Mouse (Mus musculus) mouse trophoblast stem cell (cell line): ENCODE results near the gene Adprh.
"Not testable (repeated sequence)": the region's sequence is repeated elsewhere in the genome, so short reads cannot be mapped to it uniquely, and the experiment has no call there.

Experiments
- in situ Hi-C, 2 experiments: fragments of 300-500 bp; cut with MseI, MboI; formaldehyde crosslinking; loops; 2 replicates in 1 of 2; 3 replicates in 1 of 2; pipeline ENCODE4 v1.15.1; 2025

Gene Adprh

DNA sequence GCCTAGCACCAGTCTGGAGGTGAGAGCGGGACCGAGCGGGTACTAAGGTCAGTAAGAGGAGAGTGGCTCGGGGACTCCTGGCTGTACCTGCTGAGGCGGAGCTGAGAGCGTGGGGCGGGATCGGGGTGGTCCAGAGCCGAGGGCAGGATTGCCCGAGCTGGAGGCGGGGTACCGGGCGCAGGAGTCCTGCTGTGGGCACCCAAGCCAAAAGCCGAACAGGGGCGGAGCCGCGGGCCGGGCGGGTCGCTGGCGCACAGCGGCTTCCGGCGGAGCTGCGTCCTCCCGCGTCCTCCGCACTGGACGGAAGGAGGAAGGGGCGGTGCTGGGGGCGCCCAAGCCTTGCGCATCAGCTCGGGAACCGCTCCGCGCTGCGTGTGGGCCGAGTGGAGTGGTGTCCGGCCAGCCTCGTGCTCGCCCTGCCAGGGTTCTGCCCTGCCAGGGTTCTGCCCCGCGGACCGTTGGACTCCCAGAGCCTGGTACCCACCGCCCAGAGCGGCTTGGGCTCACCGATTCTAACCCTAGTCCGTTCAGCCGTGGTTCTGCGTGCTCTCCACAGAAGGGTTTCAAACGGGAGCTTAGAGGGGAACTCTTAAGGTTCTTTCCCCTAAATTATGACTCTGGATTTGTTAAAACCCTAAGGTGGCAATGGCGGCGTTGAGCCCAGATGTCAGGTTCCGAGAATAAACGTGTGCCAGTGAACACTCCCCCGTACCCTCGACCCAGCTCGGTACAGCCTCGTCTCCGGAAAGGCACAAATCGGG, at the start of gene Adprh:
Adprh (minus strand) TSS at position 262 of the 761 bp plus-strand sequence.
- in situ Hi-C loops: no loop called here

DNA sequence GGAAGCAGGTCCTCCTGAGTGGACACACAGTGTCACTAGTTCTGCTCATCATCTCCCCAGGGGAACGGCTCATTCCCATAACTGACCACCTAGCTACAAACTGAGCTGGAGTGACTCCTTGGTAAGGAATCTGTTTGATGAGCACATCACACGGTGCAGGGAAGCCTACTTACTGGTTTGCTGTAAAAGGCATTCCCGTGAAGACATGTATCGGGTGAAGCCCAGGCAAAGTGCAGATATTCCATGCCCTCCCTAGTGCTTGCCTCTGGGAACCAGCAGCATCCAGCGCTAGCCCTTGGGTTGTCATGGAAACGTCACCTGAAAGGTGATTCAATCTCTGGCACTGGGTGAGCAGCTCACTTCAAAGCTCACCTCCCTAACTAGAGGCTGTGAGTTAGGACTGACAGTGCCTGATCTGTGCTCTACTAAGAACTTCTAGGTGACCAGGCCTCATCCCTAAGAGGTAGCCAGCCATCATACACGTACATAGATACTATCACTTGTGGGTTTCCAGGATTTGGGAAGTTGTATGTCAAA, 44.2 kb upstream of the Adprh start:
- in situ Hi-C loops: no loop called here

DNA sequence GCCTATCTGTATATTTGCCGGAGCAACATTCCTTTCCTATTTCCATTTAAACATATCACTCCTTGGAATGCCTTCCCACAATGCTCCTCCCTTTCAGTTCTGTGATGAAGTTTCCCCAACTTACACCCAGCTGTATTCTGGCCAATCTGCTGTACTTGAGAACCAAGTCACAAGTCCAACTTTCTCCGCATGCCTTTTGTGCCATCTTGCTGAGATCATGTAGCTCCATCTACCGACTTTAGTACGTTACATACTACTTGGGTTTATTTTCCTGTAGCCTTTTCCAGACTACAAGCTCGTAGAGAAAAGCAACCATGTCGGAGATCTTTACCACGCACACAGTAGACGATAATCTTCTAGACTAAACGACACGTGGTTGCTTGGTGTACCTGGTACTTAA, 41.4 kb upstream of the Adprh start:
- in situ Hi-C loops: no loop called here

DNA sequence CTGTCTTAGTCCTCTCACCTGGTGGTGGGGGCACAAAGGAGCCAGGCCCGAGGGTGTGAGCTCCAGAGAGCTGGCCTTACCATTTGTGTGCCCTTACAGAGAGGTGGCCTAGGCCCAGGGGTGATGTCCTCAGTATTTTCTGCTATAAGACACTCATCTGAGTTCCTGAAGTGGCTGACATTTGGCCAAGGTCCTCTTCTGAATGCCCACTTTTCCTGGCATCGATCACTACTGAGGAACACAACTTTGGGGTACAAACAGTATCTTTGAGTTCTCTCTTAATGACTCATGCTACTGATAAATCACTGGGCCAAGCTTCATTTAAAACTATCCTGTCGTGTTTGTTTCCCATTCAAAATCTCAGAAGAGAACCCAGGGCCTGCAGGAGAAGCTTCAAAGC, 40.0 kb upstream of the Adprh start:
- in situ Hi-C loops: no loop called here

DNA sequence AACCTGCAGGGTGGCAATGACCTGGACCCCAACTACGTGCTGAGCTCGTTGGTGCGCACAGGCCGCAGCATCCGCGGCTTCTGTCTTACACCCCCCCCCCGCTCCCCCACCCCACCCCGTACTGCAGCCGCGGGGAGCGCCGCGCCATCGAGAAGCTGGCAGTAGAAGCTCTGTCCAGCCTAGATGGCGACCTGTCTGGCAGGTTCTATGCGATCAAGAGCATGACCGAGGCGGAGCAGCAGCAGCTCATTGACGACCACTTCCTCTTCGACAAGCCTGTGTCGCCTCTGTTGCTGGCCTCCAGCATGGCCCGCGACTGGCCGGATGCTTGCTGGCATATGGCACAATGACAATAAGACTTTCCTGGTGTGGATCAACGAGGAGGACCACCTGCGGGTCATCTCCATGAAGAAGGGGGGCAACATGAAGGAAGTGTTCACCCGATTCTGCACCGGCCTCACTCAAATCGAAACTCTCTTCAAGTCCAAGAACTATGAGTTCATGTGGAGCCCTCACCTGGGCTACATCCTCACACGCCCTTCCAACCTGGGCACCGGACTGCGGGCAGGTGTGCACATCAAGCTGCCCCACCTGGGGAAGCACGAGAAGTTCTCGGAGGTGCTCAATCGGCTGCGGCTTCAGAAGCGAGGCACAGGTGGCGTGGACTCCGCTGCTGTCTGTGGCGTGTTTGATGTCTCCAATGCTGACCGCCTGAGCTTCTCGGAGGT, 31.2 kb upstream of the Adprh start:
- in situ Hi-C loops: loop anchor here in 1 of 2 experiments (10.0 kb wide), 1 partner anchor 139 kb away; the partner anchor contains the start of genes Cox17, Gm21987 and Maats1

DNA sequence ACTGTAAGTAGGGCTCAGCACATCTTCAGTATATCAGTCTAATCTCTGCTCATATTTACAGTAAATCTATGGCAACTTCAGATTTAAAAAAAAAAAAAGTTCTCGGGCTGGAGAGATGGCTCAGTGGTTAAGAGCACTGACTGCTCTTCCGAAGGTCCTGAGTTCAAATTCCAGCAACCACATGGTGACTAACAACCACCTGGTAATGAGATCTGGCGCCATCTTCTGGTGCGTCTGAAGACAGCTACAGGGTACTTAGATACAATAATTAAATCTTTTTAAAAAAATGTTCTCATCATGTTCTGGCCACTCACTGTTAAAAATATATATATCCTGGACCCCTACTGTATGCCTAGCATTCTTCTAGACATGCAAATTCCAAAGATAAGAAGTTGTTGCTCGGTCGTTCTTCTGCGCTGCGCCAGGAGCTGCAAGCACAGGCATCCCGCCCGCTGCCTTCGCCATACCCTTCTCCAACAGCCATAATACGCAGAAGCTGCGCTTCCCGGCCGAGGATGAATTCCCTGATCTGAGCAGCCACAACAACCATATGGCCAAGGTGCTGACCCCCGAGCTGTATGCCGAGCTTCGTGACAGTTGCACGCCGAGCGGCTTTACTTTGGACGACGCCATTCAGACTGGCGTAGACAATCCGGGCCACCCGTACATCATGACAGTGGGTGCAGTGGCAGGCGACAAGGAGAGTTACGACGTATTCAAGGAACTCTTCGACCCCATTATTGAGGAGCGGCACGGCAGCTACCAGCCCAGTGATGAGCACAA, 30.5 kb upstream of the Adprh start:
- in situ Hi-C loops: loop anchor here in 1 of 2 experiments (10.0 kb wide), 1 partner anchor 138 kb away; the partner anchor contains the start of genes Cox17, Gm21987 and Maats1

DNA sequence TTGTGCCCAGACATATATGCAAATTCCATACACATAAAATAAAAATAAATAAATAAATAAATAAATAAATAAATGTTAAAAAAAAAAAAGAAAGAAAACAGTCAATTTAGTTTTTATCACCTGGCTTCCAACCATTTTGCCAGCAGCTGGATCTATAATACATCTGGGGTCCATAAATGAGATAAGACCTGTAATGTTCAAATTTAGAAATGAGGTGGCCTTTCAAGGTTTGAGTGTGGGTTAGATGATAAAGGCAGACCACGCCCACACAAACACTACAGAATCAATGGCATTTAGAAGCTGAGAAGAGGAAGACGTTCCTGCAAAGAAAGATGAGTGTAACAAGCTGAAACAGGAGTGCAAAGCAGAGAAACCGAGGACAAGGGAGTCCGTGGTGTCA, 28.8 kb upstream of the Adprh start:
- in situ Hi-C loops: loop anchor here in 1 of 2 experiments (10.0 kb wide), 1 partner anchor 137 kb away; the partner anchor contains the start of genes Cox17, Gm21987 and Maats1

DNA sequence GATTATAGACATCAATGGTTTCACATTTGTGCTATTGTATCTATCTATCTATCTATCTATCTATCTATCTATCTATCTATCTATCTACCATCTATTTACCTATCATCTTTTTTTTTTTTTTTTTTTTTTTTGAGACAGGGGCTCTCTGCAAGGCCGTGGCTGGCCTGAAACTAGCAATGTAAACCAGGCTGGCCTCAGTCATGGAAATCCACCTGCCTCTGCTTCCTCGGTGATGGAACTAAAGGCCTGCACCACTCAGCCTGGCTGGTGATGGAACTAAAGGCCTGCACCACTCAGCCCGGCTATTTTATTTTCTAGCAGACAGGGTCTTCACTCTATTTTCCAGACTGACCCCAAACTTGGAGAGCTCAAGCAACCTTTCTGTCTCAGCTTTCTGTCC, 25.8 kb upstream of the Adprh start:
- in situ Hi-C loops: no loop called here

DNA sequence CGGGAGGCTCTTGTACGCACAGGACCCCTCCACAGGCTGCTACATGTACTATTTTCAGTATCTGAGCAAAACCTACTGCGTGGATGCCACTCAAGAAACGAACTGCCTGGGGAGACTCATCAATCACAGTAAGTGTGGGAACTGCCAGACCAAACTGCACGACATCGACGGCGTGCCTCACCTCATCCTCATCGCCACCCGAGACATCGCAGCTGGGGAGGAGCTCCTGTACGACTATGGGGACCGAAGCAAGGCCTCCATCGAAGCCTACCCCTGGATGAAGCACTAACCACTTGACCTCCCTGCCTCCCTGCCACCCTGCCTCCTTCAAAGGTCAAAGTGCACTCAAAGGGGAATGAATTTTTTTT, 24.7 kb upstream of the Adprh start:
- in situ Hi-C loops: not testable (repeated sequence)

DNA sequence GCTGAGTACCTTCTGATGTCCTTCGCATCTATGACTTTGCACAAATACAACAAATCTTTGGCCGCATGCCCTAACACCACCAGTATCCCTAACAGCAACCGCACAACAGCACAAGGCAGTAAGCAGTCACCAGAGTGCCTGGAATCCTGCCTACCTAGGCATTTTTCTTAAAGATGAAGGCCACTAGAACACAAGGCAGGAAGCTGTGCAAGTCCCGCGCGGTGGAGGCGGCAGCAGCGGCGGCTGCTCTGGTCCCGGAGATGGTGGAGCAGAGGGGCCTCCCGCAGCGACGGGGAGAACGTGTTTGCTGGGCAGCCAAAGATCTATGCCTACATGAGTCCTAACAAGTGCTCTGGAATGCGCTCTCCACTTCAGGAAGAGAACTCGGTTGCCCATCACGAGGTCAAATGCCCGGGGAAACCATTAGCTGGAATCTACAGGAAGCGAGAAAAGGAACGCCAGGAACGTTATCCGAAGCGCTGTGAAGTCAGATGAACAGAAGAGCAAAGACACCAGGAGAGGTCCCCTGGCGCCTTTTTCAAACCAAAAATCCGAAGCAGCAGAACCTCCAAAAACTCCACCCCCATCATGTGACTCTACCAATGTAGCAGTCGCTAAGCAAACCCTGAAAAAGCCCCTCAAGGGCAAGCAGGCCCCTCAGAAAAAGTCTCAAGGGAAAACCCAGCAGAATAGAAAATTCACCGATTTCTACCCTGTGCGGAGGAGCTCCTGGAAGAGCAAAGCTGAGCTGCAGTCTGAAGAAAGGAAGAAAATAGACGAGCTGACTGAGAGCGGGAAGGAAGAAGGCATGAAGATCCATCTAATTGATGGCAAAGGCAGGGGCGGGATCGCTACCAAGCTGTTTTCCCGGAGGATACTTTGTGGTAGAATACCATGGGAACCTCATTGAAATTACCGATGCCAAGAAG, 24.1 kb upstream of the Adprh start:
- in situ Hi-C loops: no loop called here

DNA sequence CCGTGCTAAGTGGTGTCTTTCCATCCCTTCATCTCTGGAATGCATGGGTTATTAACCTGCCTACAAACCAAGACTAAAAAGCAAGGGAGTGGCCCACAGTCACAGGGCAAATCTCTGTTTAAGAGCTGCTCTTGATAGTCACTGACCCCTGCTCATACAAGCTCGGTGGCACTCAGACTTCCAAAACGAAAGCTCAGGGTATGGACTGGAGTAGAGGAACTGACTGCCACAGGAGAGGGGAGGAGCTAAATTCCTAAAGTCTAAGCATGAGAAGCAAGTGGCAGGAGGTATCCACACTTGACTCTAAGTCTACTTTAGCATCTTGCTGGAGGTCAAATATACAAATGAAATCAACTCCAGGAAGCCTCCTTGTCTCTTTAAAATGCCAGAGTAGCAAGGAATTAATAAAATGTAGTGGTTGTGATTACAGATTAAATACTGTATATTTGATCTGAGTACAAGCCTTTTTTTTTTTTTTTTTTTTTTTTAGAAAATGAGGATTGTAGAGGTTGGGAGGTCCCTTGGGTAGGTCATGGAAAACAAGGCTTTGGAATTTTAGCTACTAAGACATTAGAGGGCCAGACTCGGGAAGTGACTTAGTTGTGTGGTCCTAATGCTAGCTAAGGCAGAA, 23.3 kb upstream of the Adprh start:
- in situ Hi-C loops: no loop called here

DNA sequence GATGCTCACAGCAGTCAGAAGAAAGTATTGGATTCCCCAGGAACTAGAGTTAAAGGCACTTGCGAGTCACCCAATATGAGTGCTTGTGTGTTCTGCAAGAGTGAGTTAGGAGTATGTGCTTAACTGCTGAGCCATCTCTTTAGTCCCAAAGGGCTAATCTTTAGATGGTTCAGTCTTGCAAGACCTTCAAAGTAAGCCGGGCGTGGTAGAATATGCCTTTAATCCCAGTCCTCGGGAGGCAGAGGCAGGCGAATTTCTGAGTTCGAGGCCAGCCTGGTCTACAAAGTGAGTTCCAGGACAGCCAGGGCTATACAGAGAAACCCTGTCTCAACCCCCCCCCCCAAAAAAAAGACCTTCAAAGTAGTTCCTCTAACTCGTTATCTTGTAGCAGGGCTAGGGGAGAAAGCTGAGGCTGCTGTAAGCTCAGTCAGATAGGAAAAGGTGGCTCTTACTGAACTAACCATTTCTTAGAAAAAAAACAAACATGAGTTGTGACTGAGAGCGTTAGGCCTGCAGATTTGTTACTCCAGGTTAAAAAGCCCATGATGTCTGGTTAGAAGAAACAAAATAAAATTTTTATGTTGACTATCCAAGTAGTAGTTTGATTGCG, 22.3 kb upstream of the Adprh start:
- in situ Hi-C loops: no loop called here

DNA sequence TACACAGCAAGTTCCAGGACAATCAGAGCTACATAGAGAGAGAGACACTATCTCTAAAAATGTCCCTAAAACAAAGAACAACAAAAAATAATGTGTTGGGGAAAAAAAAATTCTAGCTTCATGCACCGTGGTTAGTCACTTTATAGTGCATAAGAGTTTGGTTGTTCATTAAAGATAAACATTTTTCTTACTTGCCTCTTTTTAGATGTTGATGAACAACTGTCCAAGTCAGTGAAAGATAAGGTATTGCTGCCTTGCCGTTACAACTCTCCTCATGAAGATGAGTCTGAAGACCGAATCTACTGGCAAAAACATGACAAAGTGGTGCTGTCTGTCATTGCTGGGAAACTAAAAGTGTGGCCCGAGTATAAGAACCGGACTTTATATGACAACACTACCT, 21.2 kb upstream of the Adprh start:
- in situ Hi-C loops: no loop called here

DNA sequence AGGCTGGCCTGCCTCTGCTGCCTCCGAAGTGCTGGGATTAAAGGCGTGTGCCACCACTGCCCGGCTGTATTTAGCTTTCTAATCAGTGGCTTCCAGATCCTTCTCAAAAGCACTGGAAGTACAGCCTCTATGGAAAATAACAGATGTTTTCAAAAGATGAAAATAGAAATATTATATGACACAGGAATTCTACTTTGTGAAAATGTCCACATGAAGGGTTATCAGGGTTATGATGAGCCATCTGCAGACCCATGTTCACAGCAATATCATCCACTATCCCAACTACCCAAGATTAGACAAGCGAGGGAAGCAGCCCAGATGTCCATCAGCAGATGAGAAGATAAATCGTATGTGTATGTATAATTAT, 20.0 kb upstream of the Adprh start:
- in situ Hi-C loops: no loop called here

DNA sequence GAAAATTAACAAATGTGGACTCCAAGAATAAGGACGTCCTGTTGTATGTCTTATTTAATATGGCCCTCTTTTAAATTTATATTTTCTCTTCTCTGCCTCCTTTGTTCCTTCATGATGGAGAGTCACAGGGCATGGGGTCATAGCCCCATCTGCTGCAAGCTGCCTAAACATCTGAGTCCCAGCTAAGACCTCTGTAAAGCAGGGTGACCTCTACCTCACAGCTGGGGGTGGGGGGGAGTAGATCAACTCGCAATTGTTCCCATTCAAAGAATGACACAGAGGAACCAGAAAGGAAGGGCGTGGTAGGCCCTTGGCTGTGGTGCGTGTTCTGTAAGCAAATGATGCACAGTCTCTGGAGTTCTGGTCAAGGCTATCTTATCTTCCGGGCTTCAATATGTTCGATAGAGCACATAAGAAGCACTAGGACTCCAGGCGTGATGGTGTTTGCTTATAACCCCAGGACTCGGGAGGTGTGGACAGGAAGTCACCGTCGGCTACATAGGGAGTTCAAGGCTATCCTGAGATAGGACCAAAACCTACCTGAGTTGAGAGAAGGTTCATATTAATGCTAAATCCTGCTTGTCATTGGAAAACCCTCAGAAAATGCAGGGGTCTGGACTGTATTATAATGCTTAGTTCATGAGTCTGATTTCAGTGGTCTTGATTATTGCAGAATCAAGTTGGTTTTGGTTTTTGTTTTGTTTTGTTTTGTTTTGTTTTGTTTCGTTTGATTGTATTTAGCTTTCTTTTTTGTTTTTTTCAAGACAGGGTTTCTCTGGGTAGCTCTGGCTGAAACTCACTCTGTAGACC, 19.4 kb upstream of the Adprh start:
- in situ Hi-C loops: no loop called here

DNA sequence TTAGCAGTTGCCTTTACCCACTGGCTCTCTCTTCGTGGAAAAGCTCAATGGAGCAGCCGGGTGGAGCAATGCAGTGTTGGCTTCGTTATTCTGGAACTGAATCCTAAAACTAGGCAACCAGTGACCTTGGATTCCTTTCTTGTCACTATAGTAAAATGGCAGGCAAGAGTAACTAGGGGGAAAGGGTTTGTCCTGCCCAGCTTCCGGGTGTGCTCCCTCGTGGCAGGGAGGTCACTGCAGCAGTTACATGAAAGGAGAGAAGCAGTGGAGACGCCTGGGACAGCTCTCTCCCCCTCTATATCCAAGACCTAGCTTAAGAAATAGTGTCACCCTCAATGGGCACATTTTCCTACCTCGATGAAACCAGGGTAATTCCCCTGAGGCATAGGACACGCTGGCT, 16.9 kb upstream of the Adprh start:
- in situ Hi-C loops: no loop called here

DNA sequence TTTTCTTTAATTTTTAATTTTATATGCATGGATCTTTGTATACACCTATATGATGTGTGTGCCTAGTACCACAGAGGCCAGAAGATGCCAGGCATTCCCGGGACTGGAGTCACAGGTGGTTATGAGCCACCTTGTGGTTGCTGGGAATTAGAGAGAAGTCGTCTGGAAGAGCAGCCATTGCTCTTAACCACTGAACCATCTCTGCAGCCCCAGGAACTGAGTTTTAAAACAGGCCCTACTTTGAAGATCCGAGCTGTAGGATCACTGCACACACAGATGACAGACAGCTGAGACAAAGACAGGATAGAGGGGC, 16.2 kb upstream of the Adprh start:
- in situ Hi-C loops: no loop called here

DNA sequence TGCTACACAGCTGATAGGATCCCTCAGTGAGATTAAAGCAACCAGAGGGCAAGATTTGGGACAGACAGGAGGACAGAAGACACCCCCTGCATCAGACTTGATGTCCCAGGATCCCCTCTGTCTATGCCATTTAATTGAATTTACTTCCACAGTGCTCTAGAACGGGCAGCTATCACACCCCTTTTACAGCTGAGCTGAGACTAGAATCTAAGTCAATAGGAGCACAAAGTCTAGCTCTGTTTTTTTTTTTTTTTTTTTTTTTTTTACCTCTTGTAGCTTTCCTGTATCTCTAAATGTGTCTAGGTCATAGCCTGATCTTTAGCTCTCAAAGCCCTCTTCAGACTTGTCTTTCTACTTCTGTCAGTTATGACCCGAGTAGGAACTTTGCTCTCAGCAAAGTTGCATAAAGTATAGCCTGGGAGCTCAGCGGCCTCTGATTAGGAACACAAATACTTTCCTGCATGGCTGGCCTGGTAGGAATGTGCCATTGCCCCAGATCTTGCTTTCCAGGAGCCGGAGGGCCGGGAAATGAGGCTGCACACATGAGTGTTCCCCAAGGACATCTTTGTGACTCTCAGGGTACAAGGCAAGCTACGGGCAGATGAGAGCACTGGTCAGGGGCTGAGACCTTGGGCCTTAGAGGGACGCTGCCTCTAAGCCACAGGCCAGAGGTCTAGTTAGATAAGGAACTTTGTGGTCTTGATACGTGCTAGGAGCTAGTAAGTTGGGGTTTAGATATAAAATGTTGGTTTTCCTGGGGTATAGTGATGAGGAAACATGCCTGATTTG, 15.6 kb upstream of the Adprh start:
- in situ Hi-C loops: no loop called here
